Mouse (Mus musculus): ENCODE results near the gene AI413582. TPM values are rescaled to one million over a fixed set of nuclear protein-coding genes. Genes with fewer than 3 reads are reported as not detected.

Gene AI413582
- polyA plus RNA-seq, 1 experiment from 2014 or later, result 20.3 TPM

- no peaks in the 10 kb centered on the region for H3K36me3 ChIP-seq
- H3K27ac ChIP-seq, result 0 out of 2 replicates have a peak overlapping the region, but pooled peaks have one; percentile 46
- H3K9ac ChIP-seq, result 0 out of 2 replicates have a peak overlapping the region, but pooled peaks have one; percentile 2
- H3K4me2 ChIP-seq (replicated peaks), result no peak overlapping the region
- 76% methylated on average over 23 of the region's 23 CpGs for WGBS
- no peak overlapping the region for H3K4me3 ChIP-seq
- no peaks in the 10 kb centered on the region for H3K9me3 ChIP-seq
- peaks cover 17% of the 10 kb centered on the region for H3K4me1 ChIP-seq
- no peak for ATAC-seq (ENCODE audit: insufficient number of reproducible peaks, insufficient read depth, low FRiP score, low TSS enrichment)
- H3K27me3 ChIP-seq, result no peaks in the 10 kb centered on the region
These were observed 13.0 kb downstream of the AI413582 start for GRCm38 (mm10) chr17:27552215-27553201.

GRCm38 (mm10) chr17:27551393-27551940 is 14.1 kb downstream of the AI413582 start:
- Histone ChIP-seq H3K27ac (no peak overlapping the region), H3K4me1 (peaks cover 16% of the 10 kb centered on the region), H3K4me3 (no peak overlapping the region), H3K27me3 (no peaks in the 10 kb centered on the region), H3K9me3 (no peaks in the 10 kb centered on the region), H3K4me2 (replicated peaks) (no peak overlapping the region), H3K9ac (no peak overlapping the region), H3K36me3 (no peaks in the 10 kb centered on the region)
- WGBS, result 51% methylated on average over 10 of the region's 10 CpGs
- ATAC-seq (ENCODE audit: insufficient number of reproducible peaks, insufficient read depth, low FRiP score, low TSS enrichment), result no peak

GRCm38 (mm10) chr17:27549234-27549633 is 16.3 kb downstream of the AI413582 start:
- H3K27ac ChIP-seq, result no peak overlapping the region
- no peak overlapping the region for H3K9ac ChIP-seq
- no peaks in the 10 kb centered on the region for H3K9me3 ChIP-seq
- H3K4me3 ChIP-seq, result no peak overlapping the region
- no peak for ATAC-seq (ENCODE audit: insufficient number of reproducible peaks, insufficient read depth, low FRiP score, low TSS enrichment)
- H3K4me2 ChIP-seq (replicated peaks), result no peak overlapping the region
- WGBS, result 55% methylated on average over 8 of the region's 8 CpGs
- H3K36me3 ChIP-seq, result no peaks in the 10 kb centered on the region
- H3K4me1 ChIP-seq, result peaks cover 14% of the 10 kb centered on the region
- H3K27me3 ChIP-seq, result no peaks in the 10 kb centered on the region

- H3K4me2 ChIP-seq (replicated peaks), result no peak overlapping the region
- ATAC-seq (ENCODE audit: insufficient number of reproducible peaks, insufficient read depth, low FRiP score, low TSS enrichment), result no peak
- WGBS, result 66% methylated on average over 9 of the region's 9 CpGs
- peaks cover 11% of the 10 kb centered on the region for H3K4me1 ChIP-seq
- no peaks in the 10 kb centered on the region for H3K36me3 ChIP-seq
- H3K9ac ChIP-seq, result no peak overlapping the region
- no peak overlapping the region for H3K4me3 ChIP-seq
- H3K27me3 ChIP-seq, result no peaks in the 10 kb centered on the region
- H3K9me3 ChIP-seq, result no peaks in the 10 kb centered on the region
- H3K27ac ChIP-seq, result no peak overlapping the region
These were observed 18.2 kb downstream of the AI413582 start for GRCm38 (mm10) chr17:27547253-27547868.

GRCm38 (mm10) chr17:27546574-27547085 is 18.9 kb downstream of the AI413582 start:
- no peak overlapping the region for H3K4me2 ChIP-seq (replicated peaks)
- H3K4me1 ChIP-seq, result peaks cover 11% of the 10 kb centered on the region
- no peaks in the 10 kb centered on the region for H3K36me3 ChIP-seq
- H3K9me3 ChIP-seq, result no peaks in the 10 kb centered on the region
- ATAC-seq (ENCODE audit: insufficient number of reproducible peaks, insufficient read depth, low FRiP score, low TSS enrichment), result no peak
- no peaks in the 10 kb centered on the region for H3K27me3 ChIP-seq
- 62% methylated on average over 7 of the region's 7 CpGs for WGBS
- H3K4me3 ChIP-seq, result no peak overlapping the region
- no peak overlapping the region for H3K27ac ChIP-seq
- no peak overlapping the region for H3K9ac ChIP-seq

- H3K9ac ChIP-seq, result no peak overlapping the region
- no peaks in the 10 kb centered on the region for H3K36me3 ChIP-seq
- no peaks in the 10 kb centered on the region for H3K27me3 ChIP-seq
- no peak for ATAC-seq (ENCODE audit: insufficient number of reproducible peaks, insufficient read depth, low FRiP score, low TSS enrichment)
- WGBS, result 44% methylated on average over 12 of the region's 12 CpGs
- peaks cover 11% of the 10 kb centered on the region for H3K4me1 ChIP-seq
- no peaks in the 10 kb centered on the region for H3K9me3 ChIP-seq
- H3K4me2 ChIP-seq (replicated peaks), result no peak overlapping the region
- H3K27ac ChIP-seq, result no peak overlapping the region
- no peak overlapping the region for H3K4me3 ChIP-seq
These were observed 19.6 kb downstream of the AI413582 start for GRCm38 (mm10) chr17:27545991-27546390.

GRCm38 (mm10) chr17:27544551-27544950 is 21.0 kb downstream of the AI413582 start:
- no peak overlapping the region for H3K4me2 ChIP-seq (replicated peaks)
- no peaks in the 10 kb centered on the region for H3K36me3 ChIP-seq
- no peak for ATAC-seq (ENCODE audit: insufficient number of reproducible peaks, insufficient read depth, low FRiP score, low TSS enrichment)
- no peaks in the 10 kb centered on the region for H3K9me3 ChIP-seq
- H3K27me3 ChIP-seq, result no peaks in the 10 kb centered on the region
- H3K9ac ChIP-seq, result no peak overlapping the region
- peaks cover 8% of the 10 kb centered on the region for H3K4me1 ChIP-seq
- no peak overlapping the region for H3K27ac ChIP-seq
- H3K4me3 ChIP-seq, result no peak overlapping the region
- WGBS, result 88% methylated on average over 11 of the region's 11 CpGs

- no peaks in the 10 kb centered on the region for H3K27me3 ChIP-seq
- no peak overlapping the region for H3K9ac ChIP-seq
- no peaks in the 10 kb centered on the region for H3K9me3 ChIP-seq
- no peaks in the 10 kb centered on the region for H3K4me1 ChIP-seq
- no peak overlapping the region for H3K4me2 ChIP-seq (replicated peaks)
- no peak overlapping the region for H3K27ac ChIP-seq
- no peak overlapping the region for H3K4me3 ChIP-seq
- no peak for ATAC-seq (ENCODE audit: insufficient number of reproducible peaks, insufficient read depth, low FRiP score, low TSS enrichment)
- no peaks in the 10 kb centered on the region for H3K36me3 ChIP-seq
- whole genome bisulfite sequencing, result 74% methylated on average over 3 of the region's 3 CpGs
These were observed 23.6 kb downstream of the AI413582 start for GRCm38 (mm10) chr17:27541984-27542383.

- Histone ChIP-seq H3K36me3 (no peaks in the 10 kb centered on the region), H3K27me3 (no peaks in the 10 kb centered on the region), H3K9me3 (no peaks in the 10 kb centered on the region), H3K4me1 (no peaks in the 10 kb centered on the region), H3K4me2 (replicated peaks) (no peak overlapping the region), H3K4me3 (no peak overlapping the region), H3K9ac (no peak overlapping the region), H3K27ac (no peak overlapping the region)
- WGBS, result 64% methylated on average over 2 of the region's 2 CpGs
- no peak for ATAC-seq (ENCODE audit: insufficient number of reproducible peaks, insufficient read depth, low FRiP score, low TSS enrichment)
These were observed 24.3 kb downstream of the AI413582 start for GRCm38 (mm10) chr17:27541261-27541660.

GRCm38 (mm10) chr17:27534718-27535117 is 30.8 kb downstream of the AI413582 start:
- no peaks in the 10 kb centered on the region for H3K9me3 ChIP-seq
- WGBS, result 5% methylated on average over 10 of the region's 10 CpGs
- peak overlapping the region; percentile 6; the same call in 1 of the 2 replicates for H3K4me3 ChIP-seq
- H3K4me1 ChIP-seq, result no peaks in the 10 kb centered on the region
- no peaks in the 10 kb centered on the region for H3K36me3 ChIP-seq
- H3K9ac ChIP-seq, result no peak overlapping the region
- 0 out of 2 replicates have a peak overlapping the region, but pooled peaks have one; percentile 23 for H3K4me2 ChIP-seq (replicated peaks)
- ATAC-seq (ENCODE audit: insufficient number of reproducible peaks, insufficient read depth, low FRiP score, low TSS enrichment), result peak; percentile 74; the same call in 1 of the 2 replicates
- H3K27me3 ChIP-seq, result no peaks in the 10 kb centered on the region
- H3K27ac ChIP-seq, result no peak overlapping the region

GRCm38 (mm10) chr17:27533354-27533753 is 32.2 kb downstream of the AI413582 start:
- Histone ChIP-seq H3K4me2 (replicated peaks) (no peak overlapping the region), H3K4me3 (no peak overlapping the region), H3K27me3 (no peaks in the 10 kb centered on the region), H3K9ac (no peak overlapping the region), H3K36me3 (no peaks in the 10 kb centered on the region), H3K9me3 (no peaks in the 10 kb centered on the region), H3K27ac (no peak overlapping the region), H3K4me1 (no peaks in the 10 kb centered on the region)
- 79% methylated on average over 3 of the region's 3 CpGs for WGBS
- no peak for ATAC-seq (ENCODE audit: insufficient number of reproducible peaks, insufficient read depth, low FRiP score, low TSS enrichment)

All from embryonic facial prominence, embryonic 12.5 days (tissue).